Mouse (Mus musculus): Measurements from ENCODE around the gene Ipo9.

GRCm38 (mm10) chr1:135465734-135466133 lies 35.4 kb upstream of the Ipo9 start:
- TF ChIP-seq CTCF (conservative IDR thresholded peaks at IDR 0.05; ENCODE audit: low read length): no peak
- TF ChIP-seq NANOG (IDR thresholded peaks at IDR 0.05; ENCODE audit: borderline replicate concordance, low read length): no peak
